Mouse (Mus musculus) myocyte (in vitro differentiated cells): Measurements from ENCODE around the gene Ndc80. TPM values are rescaled to one million over a fixed set of nuclear protein-coding genes. Genes with fewer than 3 reads are reported as not detected.
"Not testable (repeated sequence)": the region's sequence is repeated elsewhere in the genome, so short reads cannot be mapped to it uniquely, and the experiment has no call there.

ENCODE experiments used
- H3K27me3 ChIP-seq: one replicate; pipeline ENCODE4 v1.6.1; 2011; ENCODE audit not compliant: control insufficient read depth, insufficient read depth, insufficient read length
- H3K36me3 ChIP-seq: one replicate; pipeline ENCODE4 v1.6.1; 2011; ENCODE audit not compliant: control insufficient read depth, insufficient read depth
- H3K4me2 ChIP-seq: one replicate; pipeline ENCODE4 v1.6.1; 2011; ENCODE audit warnings: low read depth, control low read depth
- H3K4me3 ChIP-seq: one replicate; pipeline ENCODE4 v1.5.1; 2011; ENCODE audit warnings: mild to moderate bottlenecking, control low read depth, moderate library complexity
- H3K79me2 ChIP-seq: one replicate; pipeline ENCODE4 v1.6.1; 2011; ENCODE audit not compliant: control insufficient read depth, insufficient read depth
- H3ac ChIP-seq: one replicate; pipeline ENCODE4 v1.6.1; 2011; ENCODE audit not compliant: control insufficient read depth, insufficient read length
- CEBPB ChIP-seq: IDR thresholded peaks from 2 replicates; pipeline ENCODE4 v1.6.1; 2011; ENCODE audit warnings: mild to moderate bottlenecking, moderate library complexity; ENCODE audit not compliant: poor library complexity, insufficient read depth, severe bottlenecking
- E2F4 ChIP-seq: IDR thresholded peaks from one replicate; pipeline ENCODE4 v1.6.1; 2011; ENCODE audit warnings: mild to moderate bottlenecking, control low read depth, moderate library complexity; ENCODE audit not compliant: insufficient read depth
- MAX ChIP-seq: IDR thresholded peaks from one replicate; pipeline ENCODE4 v1.6.1; 2011; ENCODE audit warnings: low read depth, mild to moderate bottlenecking, control low read depth
- MYOD1 ChIP-seq, 3 experiments: IDR thresholded peaks; one replicate each; pipeline ENCODE4 v1.6.1; 2011; ENCODE audit warnings: control low read depth in 2 of 3, low read depth in 2 of 3, mild to moderate bottlenecking in 2 of 3, moderate library complexity in 1 of 3; ENCODE audit not compliant: insufficient read length in 2 of 3, control insufficient read depth in 1 of 3
- MYOG ChIP-seq, 3 experiments: IDR thresholded peaks; one replicate each; pipeline ENCODE4 v1.6.1; 2011; ENCODE audit warnings: control low read depth in 2 of 3, low read depth in 2 of 3, mild to moderate bottlenecking in 2 of 3; ENCODE audit not compliant: insufficient read length in 2 of 3, control insufficient read depth in 1 of 3, insufficient read depth in 1 of 3
- POLR2A ChIP-seq: IDR thresholded peaks from one replicate; pipeline ENCODE4 v1.6.1; 2011; ENCODE audit warnings: low read depth, mild to moderate bottlenecking, control low read depth, moderate library complexity; ENCODE audit not compliant: insufficient read length
- POLR2AphosphoS2 ChIP-seq: IDR thresholded peaks from one replicate; pipeline ENCODE4 v1.6.1; 2011; ENCODE audit warnings: low read depth, control low read depth; ENCODE audit not compliant: insufficient read length
- REST ChIP-seq: IDR thresholded peaks from one replicate; pipeline ENCODE4 v1.6.1; 2011; ENCODE audit warnings: mild to moderate bottlenecking, control low read depth, moderate library complexity; ENCODE audit not compliant: insufficient read depth, insufficient read length
- SRF ChIP-seq: IDR thresholded peaks from one replicate; pipeline ENCODE4 v1.6.1; 2011; ENCODE audit warnings: low read depth; ENCODE audit not compliant: control insufficient read depth, insufficient read length
- TCF12 ChIP-seq: IDR thresholded peaks from one replicate; pipeline ENCODE4 v1.6.1; 2011; ENCODE audit warnings: mild to moderate bottlenecking, control low read depth; ENCODE audit not compliant: poor library complexity, insufficient read depth, severe bottlenecking
- TCF3 ChIP-seq: IDR thresholded peaks from one replicate; pipeline ENCODE4 v1.6.1; 2011; ENCODE audit warnings: low read depth, control low read depth; ENCODE audit not compliant: insufficient read length
- USF1 ChIP-seq: IDR thresholded peaks from one replicate; pipeline ENCODE4 v1.6.1; 2011; ENCODE audit warnings: low read depth, mild to moderate bottlenecking, control low read depth, moderate library complexity
- polyA plus RNA-seq: library from polyadenylated mRNA; unstranded; fragments of >200 nt; fragmentation: generic; extraction: Trizol; gene quantifications from one replicate; pipeline ENCODE4 v1.2.1, GENCODE M21; 2012; ENCODE audit warnings: missing spikeins

The Ndc80 gene
- polyA plus RNA-seq, 1 experiment: 8.9 TPM

- peaks cover 32% of the 10 kb centered on the region for H3K79me2 ChIP-seq
Measured at GRCm38 (mm10) chr17:71459818-71460217, 66.8 kb downstream of the Ndc80 start, which contains the start of gene Gm4707. Gene Gm4707, minus strand, starts transcription at chr17:71459918.

GRCm38 (mm10) chr17:71457361-71457760 is 69.3 kb downstream of the Ndc80 start:
- not testable (repeated sequence) for H3K4me3 ChIP-seq, H3K36me3 ChIP-seq, H3K4me2 ChIP-seq, H3K27me3 ChIP-seq, H3ac ChIP-seq
- H3K79me2 ChIP-seq: peaks cover 25% of the 10 kb centered on the region

More at GRCm38 (mm10) chr17:71459818-71460217, 66.8 kb downstream of the Ndc80 start, which contains the start of gene Gm4707:
- Histone ChIP-seq H3K27me3 (no peaks in the 10 kb centered on the region), H3K4me3 (no peak within 1 kb of the TSS), H3K4me2 (no peak within 1 kb of the TSS), H3K36me3 (peaks cover 4% of the 10 kb centered on the region), H3ac (no peak within 1 kb of the TSS)
- TF ChIP-seq MAX: no peak
- TF ChIP-seq USF1: no peak
- TF ChIP-seq POLR2A: no peak
- TF ChIP-seq MYOD1 (IDR thresholded peaks at IDR 0.05; ENCODE audit: control insufficient read depth in 1 of 3, insufficient read length in 2 of 3, low read depth in 2 of 3): no peak
- TF ChIP-seq TCF12: no peak
- TF ChIP-seq TCF3: no peak
- no peak for TF ChIP-seq REST
- TF ChIP-seq CEBPB: no peak
- no peak for TF ChIP-seq POLR2AphosphoS2
- no peak for TF ChIP-seq E2F4
- TF ChIP-seq MYOG (IDR thresholded peaks at IDR 0.05; ENCODE audit: control insufficient read depth in 1 of 3, insufficient read depth in 1 of 3, insufficient read length in 2 of 3, low read depth in 2 of 3): no peak
- no peak for TF ChIP-seq SRF

Other genes with a start within 250 kb of the Ndc80 start
- gene Emilin2, start 214.9 kb downstream of the Ndc80 start, polyA plus RNA-seq: 3.2 TPM
- 0.10 TPM for gene Gm4707, start 66.9 kb downstream of the Ndc80 start, polyA plus RNA-seq
- gene Smchd1, start 51.5 kb downstream of the Ndc80 start, polyA plus RNA-seq: 7.8 TPM
- gene Spdya, start 25.2 kb upstream of the Ndc80 start, polyA plus RNA-seq: 0.08 TPM
- gene Wdr43, start 89.0 kb upstream of the Ndc80 start, polyA plus RNA-seq: 24.1 TPM
- 0.31 TPM for gene Togaram2, start 146.4 kb upstream of the Ndc80 start, polyA plus RNA-seq
- not detected for gene Pcare, start 226.0 kb upstream of the Ndc80 start, polyA plus RNA-seq
- gene Clip4, start 241.6 kb upstream of the Ndc80 start, polyA plus RNA-seq: 4.2 TPM